Mouse (Mus musculus): ENCODE measurements around the gene Cldn5. TPM values are rescaled to one million over a fixed set of nuclear protein-coding genes. Genes with fewer than 3 reads are reported as not detected.

Cldn5 gene
- polyA plus RNA-seq (2012; rRNA removed) (6.5 and 6.6 TPM in 2 replicates), polyA plus RNA-seq (2014; fragmentation: Nextera tagmentation; extraction: Ambion mirVana) (6.1 and 6.2 TPM in 2 replicates)

DNA sequence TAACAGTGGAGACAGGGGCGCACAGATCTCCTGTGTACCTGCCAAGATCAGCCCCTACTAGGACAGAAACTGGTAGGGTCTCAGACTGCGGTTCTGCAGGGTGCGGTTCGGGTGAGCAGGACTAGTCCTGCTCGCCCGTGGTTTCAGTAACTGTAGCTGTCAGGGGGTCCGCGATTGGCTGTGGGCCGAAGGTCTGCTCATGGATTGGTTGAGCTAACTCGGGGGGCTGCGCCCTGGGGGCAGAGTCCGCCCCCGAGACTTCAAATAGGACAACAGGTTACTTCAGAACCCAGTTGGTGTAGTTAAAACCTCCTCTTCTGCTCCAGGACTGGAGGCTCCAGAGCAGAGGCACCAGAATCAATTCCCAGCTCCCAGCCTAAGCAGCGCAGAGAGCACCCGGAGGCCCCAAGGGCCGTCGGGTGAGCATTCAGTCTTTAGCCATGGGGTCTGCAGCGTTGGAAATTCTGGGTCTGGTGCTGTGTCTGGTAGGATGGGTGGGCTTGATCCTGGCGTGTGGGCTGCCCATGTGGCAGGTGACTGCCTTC lies at the start of gene Cldn5:
Gene Cldn5 (plus strand): TSS at position 292 of the 545 bp plus-strand sequence.
- H3K4me1 ChIP-seq (replicated peaks; ENCODE audit: control insufficient read depth in 2 of 2, insufficient read depth in 2 of 2, low read length in 1 of 2): no peaks in the 10 kb centered on the region
- H3K27me3 ChIP-seq (ENCODE audit: control insufficient read depth, insufficient read depth, low read length): peaks cover 45% of the 10 kb centered on the region
- ATAC-seq (ENCODE audit: insufficient read depth) (peak; percentile 41; the same call in 1 of the 2 replicates), DNase-seq (ENCODE audit: low read depth in 3 of 3, low spot score in 3 of 3) (no peak)
- 5% methylated on average over 19 of the region's 19 CpGs for WGBS (ENCODE audit: insufficient replicate concordance)
- H3K9me3 ChIP-seq (ENCODE audit: control insufficient read depth, low read length): no peaks in the 10 kb centered on the region
- H3K27ac ChIP-seq: no peak within 1 kb of the TSS
- H3K36me3 ChIP-seq (replicated peaks; ENCODE audit: control insufficient read depth, insufficient read depth, low read depth): peaks cover 6% of the 10 kb centered on the region
- TF ChIP-seq EP300 (IDR thresholded peaks at IDR 0.05; ENCODE audit: low read depth): no peak
- no peak for TF ChIP-seq CTCF (IDR thresholded peaks at IDR 0.05; ENCODE audit: low read depth)
- H3K9ac ChIP-seq (replicated peaks): no peak within 1 kb of the TSS
- peak within 1 kb of the TSS; percentile 11 to 31; a peak in 2 of 4 replicates for H3K4me3 ChIP-seq (ENCODE audit: insufficient read depth in 1 of 2, low read depth in 2 of 2, low read length in 2 of 2)
- H3K4me2 ChIP-seq (ENCODE audit: low read depth): peak within 1 kb of the TSS; percentile 31; the same call in 1 of the 2 replicates

DNA sequence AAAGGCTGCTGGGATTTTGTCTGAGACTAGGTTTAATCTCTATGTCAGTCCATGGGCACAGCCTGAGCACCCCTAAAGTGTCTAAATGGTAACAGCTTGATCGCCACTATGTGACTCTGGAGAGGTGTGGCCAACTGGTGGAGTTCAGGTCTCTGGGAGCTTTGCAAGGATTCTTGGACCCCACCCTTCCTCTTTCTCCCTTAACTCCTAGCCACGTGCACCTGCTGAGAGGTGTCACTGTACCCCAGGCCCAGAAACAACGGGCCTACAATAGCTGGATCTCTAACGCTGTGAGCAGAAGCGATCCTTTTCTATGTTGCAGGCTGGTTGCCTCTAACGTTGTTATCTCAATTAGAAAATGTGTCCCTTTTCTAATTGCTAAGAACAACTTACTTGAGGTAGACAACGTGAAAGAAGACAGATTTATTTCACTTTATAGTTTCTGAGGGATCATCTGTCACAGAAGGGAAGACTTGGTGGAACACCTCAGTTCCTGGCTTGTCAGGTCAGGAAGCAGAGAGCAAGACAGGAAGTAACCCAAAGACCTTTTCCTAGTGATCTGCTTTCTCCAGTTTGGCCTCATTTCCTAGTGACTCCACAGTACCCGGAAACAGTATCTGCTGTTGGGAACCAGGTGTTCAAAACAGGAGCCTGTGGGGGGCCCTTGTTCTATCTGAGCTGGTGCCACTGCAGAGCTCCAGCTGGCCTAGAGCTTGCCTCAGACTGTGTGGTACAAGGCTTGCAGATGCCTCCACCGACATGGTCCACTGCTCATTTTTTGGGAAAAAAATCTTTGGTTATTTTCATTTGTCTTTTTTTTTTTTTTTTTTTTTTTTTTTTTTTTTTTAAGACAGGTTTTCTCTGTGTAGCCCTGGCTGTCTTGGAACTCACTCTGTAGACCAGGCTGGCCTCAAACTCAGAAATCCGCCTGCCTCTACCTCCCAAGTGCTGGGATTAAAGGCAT lies 48.8 kb upstream of the Cldn5 start:
- DNase-seq (ENCODE audit: low read depth in 3 of 3, low spot score in 3 of 3): no peak

DNA sequence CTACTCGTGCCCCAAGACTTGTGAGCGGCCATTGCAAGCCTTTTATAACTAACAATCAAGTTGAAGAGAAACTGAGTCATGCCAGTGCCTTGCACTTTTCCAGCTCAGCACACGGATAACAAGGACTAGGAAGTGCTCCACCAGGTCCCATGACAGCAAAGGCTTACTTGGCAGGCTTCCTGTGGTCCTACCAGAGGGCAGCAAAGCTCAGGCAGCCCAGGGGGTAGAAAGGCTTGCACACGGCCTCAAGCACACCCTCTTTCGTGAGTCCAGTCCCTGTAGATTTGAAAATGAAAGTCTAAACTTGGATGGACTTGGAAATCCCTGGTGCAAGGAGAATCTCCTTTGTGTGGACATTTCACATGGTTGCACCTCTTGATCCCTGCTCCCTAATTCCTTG lies 47.5 kb upstream of the Cldn5 start:
- no peak for ATAC-seq (ENCODE audit: insufficient read depth)
- Histone ChIP-seq H3K36me3 (replicated peaks; ENCODE audit: control insufficient read depth, insufficient read depth, low read depth) (no peaks in the 10 kb centered on the region), H3K9ac (replicated peaks) (no peak overlapping the region), H3K4me1 (replicated peaks; ENCODE audit: control insufficient read depth in 2 of 2, insufficient read depth in 2 of 2, low read length in 1 of 2) (no peaks in the 10 kb centered on the region), H3K9me3 (ENCODE audit: control insufficient read depth, low read length) (no peaks in the 10 kb centered on the region), H3K4me3 (ENCODE audit: insufficient read depth in 1 of 2, low read depth in 2 of 2, low read length in 2 of 2) (no peak overlapping the region), H3K27me3 (ENCODE audit: control insufficient read depth, insufficient read depth, low read length) (no peaks in the 10 kb centered on the region), H3K4me2 (ENCODE audit: low read depth) (no peak overlapping the region), H3K27ac (no peak overlapping the region)
- 45% methylated on average over 5 of the region's 5 CpGs for WGBS (ENCODE audit: insufficient replicate concordance)
- TF ChIP-seq CTCF (IDR thresholded peaks at IDR 0.05; ENCODE audit: low read depth) (no peak), EP300 (IDR thresholded peaks at IDR 0.05; ENCODE audit: low read depth) (no peak)
- DNase-seq (ENCODE audit: low read depth in 3 of 3, low spot score in 3 of 3): no peak

More for the DNA sequence above, 48.8 kb upstream of the Cldn5 start:
- no peaks in the 10 kb centered on the region for H3K27me3 ChIP-seq (ENCODE audit: control insufficient read depth, insufficient read depth, low read length)
- no peak overlapping the region for H3K9ac ChIP-seq (replicated peaks)
- no peak overlapping the region for H3K27ac ChIP-seq
- no peaks in the 10 kb centered on the region for H3K4me1 ChIP-seq (replicated peaks; ENCODE audit: control insufficient read depth in 2 of 2, insufficient read depth in 2 of 2, low read length in 1 of 2)
- TF ChIP-seq CTCF (IDR thresholded peaks at IDR 0.05; ENCODE audit: low read depth) (no peak), EP300 (IDR thresholded peaks at IDR 0.05; ENCODE audit: low read depth) (no peak)
- WGBS (ENCODE audit: insufficient replicate concordance): 53% methylated on average over 10 of the region's 10 CpGs
- H3K4me2 ChIP-seq (ENCODE audit: low read depth): no peak overlapping the region
- no peaks in the 10 kb centered on the region for H3K36me3 ChIP-seq (replicated peaks; ENCODE audit: control insufficient read depth, insufficient read depth, low read depth)
- no peak overlapping the region for H3K4me3 ChIP-seq (ENCODE audit: insufficient read depth in 1 of 2, low read depth in 2 of 2, low read length in 2 of 2)
- no peaks in the 10 kb centered on the region for H3K9me3 ChIP-seq (ENCODE audit: control insufficient read depth, low read length)
- ATAC-seq (ENCODE audit: insufficient read depth): no peak

GRCm38 (mm10) chr16:18730640-18731039 lies 46.0 kb upstream of the Cldn5 start:
- no peak for TF ChIP-seq EP300 (IDR thresholded peaks at IDR 0.05; ENCODE audit: low read depth)
- TF ChIP-seq CTCF (IDR thresholded peaks at IDR 0.05; ENCODE audit: low read depth): no peak
- H3K4me3 ChIP-seq (ENCODE audit: insufficient read depth in 1 of 2, low read depth in 2 of 2, low read length in 2 of 2): no peak overlapping the region
- H3K9ac ChIP-seq (replicated peaks): no peak overlapping the region
- no peaks in the 10 kb centered on the region for H3K9me3 ChIP-seq (ENCODE audit: control insufficient read depth, low read length)
- H3K27ac ChIP-seq: no peak overlapping the region
- 50% methylated on average over 3 of the region's 3 CpGs for WGBS (ENCODE audit: insufficient replicate concordance)
- no peaks in the 10 kb centered on the region for H3K4me1 ChIP-seq (replicated peaks; ENCODE audit: control insufficient read depth in 2 of 2, insufficient read depth in 2 of 2, low read length in 1 of 2)
- H3K36me3 ChIP-seq (replicated peaks; ENCODE audit: control insufficient read depth, insufficient read depth, low read depth): no peaks in the 10 kb centered on the region
- ATAC-seq (ENCODE audit: insufficient read depth) (no peak), DNase-seq (ENCODE audit: low read depth in 3 of 3, low spot score in 3 of 3) (no peak)
- H3K27me3 ChIP-seq (ENCODE audit: control insufficient read depth, insufficient read depth, low read length): no peaks in the 10 kb centered on the region
- H3K4me2 ChIP-seq (ENCODE audit: low read depth): no peak overlapping the region

Measured in liver, embryonic 14.5 days (tissue).